Mouse (Mus musculus): ENCODE measurements around the gene Cela3a.

Cela3a gene

GRCm38 (mm10) chr4:137371596-137372523 is 37.7 kb downstream of the Cela3a start:
- no peak for DNase-seq (ENCODE audit: low read depth, low spot score)

DNA sequence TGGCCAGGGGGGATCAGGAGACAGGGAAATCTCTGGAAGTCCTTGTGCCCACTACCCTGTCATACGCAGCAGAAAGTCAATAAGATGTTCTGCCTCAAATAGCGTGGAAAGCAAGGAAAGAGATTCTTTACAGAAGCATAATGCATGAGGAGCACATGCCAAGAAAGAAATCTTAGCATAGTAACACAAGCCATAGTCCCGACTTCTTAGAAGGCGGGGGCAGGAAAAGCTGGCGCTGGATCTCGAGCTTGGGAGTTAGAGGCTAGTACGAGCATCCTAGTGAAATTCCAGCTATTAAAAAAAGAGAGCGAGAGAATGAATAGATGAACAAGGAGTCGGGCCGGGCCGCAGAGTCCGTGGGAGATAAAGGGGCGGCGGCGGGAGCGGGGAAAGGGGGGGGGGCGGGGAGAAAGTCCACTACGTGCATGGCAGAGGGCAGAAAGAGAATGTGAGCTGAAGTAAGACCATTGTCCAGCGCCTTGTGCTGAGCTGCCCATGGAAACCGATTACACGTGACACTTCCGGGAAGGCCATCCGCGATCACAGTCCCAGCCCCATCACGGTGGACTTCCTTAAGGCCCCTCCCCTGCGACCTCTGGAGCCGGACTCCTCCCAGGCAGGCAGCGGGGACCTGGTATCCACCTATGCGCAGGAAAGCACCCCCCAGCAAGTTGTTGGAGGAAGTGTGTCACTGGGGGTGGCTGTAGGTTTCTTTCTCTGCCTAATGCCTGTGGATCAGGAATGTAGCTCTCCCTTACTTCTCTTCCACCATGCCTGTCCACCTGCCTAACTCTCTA is 39.4 kb downstream of the Cela3a start:
- DNase-seq (ENCODE audit: low read depth, low spot score): peak; percentile 36

DNA sequence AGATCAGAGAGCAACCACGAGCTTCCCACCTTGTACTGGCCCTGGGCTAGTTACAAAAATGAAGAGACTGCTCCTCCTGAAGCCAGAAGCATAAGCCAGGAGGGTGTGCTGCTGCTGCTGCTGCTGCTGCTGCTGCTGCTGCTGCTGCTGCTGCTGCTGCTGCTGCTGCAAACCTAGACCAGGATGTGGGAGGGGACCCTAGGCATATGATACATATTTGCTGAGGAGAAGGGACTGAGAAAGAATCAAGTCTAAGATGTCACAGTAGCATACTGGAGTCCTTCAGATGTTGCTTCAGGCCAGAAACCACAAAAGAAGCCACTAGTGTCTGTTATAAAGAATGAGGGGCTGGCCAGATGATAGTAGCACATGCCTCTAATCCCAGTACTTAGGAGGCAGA is 41.4 kb downstream of the Cela3a start:
- DNase-seq (ENCODE audit: low read depth, low spot score): no peak

DNA sequence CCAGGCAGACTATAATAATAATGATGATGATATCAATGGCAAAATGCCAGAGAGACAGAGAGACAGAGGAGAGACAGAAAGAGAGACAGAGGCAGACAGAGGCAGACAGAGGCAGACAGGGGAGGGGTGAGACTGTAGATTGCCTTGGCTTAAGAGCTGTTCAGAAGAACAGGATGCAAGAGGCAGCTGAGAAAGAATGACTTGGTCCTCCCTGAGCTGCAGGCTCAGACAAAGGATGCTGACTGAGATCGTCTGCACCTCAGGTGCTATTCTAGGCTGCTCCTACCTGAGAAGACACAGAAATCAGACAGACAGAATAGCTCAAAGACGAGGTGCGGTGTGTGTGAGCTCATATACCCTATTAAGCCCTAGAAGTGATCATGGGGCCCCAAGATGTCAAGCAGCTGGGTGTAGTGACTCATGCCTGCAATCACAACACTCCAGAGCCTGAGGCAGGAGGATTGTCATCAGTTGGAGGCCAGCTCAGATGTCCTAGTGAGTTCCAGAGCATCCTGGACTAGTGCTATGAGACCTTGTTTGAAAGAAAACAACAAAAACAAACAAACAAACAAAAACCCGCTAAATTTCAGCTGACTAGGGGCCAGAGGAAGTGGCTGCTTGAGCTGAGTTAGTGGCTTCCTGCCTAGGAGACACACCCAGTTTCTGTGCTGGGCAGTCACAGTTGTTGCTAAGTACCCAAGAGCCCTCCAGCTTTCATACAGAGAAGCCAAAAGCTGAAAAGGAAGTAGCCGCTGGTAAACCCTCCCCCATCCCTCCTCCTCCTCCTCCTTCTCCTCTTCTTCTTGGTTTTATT is 42.1 kb downstream of the Cela3a start:
- DNase-seq (ENCODE audit: low read depth, low spot score): peak; percentile 39

DNA sequence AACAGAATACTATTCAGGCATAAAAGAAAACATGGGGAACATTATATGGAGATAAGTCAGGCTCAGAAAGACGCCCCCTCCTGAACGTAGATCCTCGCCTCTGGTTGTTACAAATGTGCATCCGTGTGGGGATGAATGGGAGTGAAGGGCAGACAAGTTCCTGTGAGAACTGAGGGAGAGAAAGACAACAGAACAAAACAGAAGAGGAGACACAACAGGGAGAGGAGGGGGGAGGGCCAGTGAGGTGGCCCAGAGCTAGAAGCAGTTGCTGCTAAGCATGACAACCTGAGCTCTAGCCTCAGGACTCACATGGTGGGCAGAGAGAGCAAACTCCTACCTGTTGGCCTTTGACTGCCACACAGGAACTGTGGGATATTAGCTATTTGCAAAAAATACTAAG is 43.5 kb downstream of the Cela3a start:
- DNase-seq (ENCODE audit: low read depth, low spot score): no peak

- peak; percentile 25 for DNase-seq (ENCODE audit: low read depth, low spot score)
Measured at GRCm38 (mm10) chr4:137365356-137366062, 44.1 kb downstream of the Cela3a start.

DNA sequence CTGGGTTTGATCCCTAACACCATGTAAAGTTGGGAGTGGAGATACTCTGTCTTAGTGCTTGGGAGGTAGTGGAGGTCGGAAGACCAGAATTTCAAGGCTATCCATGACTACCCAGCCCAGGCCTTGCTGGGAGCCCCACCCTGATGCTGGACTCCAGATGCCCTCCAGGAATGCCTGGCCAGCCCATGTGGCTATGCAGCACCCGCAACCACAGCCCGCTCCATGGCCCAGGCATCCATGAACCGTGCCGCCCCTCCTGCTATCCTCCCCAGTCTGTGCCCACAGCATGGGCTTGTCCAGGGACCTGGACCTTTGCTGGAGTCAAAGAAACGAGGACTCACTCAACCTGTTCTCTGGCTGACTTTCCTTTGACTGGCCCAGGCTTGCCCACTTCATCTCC is 44.8 kb downstream of the Cela3a start:
- DNase-seq (ENCODE audit: low read depth, low spot score): no peak

DNA sequence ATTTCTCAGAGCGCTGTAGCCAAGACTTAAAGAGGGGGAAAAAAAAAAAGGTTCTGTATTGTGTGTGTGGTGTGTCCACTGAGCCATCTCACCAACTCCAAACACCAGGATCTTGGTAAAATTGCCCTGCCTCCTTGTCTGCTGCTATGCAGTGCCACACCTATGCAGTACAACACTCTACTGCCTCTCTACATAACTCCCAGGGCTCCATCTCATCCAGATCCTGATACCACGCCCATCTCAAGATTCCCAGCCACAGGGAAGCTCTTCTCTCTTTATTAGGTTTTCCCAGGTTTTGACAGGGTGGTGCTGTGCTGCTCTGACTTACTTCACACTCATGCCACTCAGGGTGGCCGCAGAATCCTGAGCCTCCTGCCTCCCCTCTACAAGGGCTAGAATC is 48.6 kb downstream of the Cela3a start:
- peak; percentile 51 for DNase-seq (ENCODE audit: low read depth, low spot score)

DNA sequence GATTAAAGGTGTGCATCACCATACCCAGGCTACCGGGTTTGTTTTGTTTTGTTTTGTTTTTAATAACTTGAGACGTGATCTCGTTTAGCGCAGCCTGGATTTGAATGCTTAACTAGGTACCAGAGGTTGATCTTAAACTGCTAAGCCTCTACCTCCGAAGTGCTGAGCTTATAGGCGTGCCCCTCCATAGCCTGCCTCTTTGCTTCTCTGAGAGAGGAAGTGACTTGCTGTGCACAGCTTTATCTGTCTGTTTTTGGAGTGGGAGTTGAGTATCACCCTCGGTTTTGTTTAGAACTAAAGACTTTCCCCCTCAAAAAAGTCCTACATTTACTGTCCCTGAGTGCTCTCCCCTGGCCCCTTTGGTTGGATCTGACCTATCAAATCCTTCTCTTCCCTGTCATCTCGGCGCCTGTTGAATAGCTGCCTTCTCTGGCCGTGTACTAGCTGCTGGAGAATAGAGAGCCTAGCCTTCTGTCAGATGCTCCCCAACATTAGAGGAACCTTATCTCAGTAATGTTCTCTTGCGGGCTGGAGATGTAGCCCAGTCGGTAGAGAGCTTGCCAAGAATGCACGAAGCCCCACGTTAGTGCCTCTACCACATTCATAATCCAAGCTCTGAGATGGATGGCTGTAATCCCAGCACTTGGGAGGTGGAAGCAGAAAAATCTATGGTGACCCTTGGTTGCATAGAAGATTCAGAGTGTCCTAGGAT is 51.1 kb downstream of the Cela3a start:
- no peak for DNase-seq (ENCODE audit: low read depth, low spot score)

DNA sequence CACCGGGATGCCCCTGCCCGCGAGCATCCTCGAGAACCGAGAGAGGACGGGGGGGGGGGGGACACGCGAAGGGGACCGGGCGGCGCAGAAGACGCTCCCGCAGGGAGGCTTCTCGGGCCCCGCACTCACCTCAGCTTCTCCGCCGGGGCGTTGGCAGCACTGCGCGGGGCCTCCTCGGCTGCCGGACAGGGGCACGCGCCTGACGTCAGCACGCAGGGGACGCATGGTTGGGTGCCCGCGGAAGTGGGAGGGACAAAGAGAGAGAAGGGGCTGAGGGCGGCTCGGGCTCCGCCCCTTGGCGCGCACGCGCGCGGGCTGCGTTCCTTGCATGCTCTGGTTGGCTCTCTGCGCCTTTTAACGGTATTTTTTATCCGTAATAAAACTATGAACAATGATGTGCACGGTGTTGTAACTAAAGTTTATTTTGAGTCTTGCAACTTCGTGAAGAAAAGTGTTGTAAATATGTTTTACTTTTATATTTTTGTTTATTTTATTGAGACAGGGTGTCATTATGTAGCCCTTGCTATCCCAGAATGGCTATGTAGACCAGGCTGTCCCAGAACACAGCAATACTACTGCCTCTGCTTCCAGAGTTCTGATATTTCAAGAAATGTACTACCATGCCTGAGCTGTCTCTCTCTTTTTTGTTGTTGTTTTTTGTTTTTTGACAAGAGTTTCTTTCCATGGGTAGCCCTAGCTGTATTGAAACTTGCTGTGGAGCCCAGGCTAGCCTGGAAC is 51.9 kb downstream of the Cela3a start, which contains the start of gene Cdc42:
Gene Cdc42 (minus strand): TSS at position 204 of the 738 bp plus-strand sequence.
- peak; percentile 99 for DNase-seq (ENCODE audit: low read depth, low spot score)

- peak; percentile 65 for DNase-seq (ENCODE audit: low read depth, low spot score)
Measured at GRCm38 (mm10) chr4:137356674-137357510, 52.7 kb downstream of the Cela3a start.
